Mouse (Mus musculus): ENCODE measurements at regions not wholly inside any gene's neighbourhood (a gene's known extent, or its start where the extent isn't known, plus 50 kb on each side); places are given as distances from the start of the nearest gene placed in this dataset.

- WGBS = 89% methylated on average over 7 of the region's 7 CpGs
Measured at GRCm38 (mm10) chr12:92028354-92028753, 179.4 kb upstream of the Sel1l start.

GRCm38 (mm10) chr12:92024461-92025218 is 175.7 kb upstream of the Sel1l start:
- Histone ChIP-seq H3K4me3 (ENCODE audit: control insufficient read depth in 1 of 2, insufficient read depth in 1 of 2, low read depth in 1 of 2, low read length in 2 of 2) (no peak overlapping the region), H3K27me3 (ENCODE audit: control insufficient read depth, insufficient read depth, low read length) (no peaks in the 10 kb centered on the region), H3K27ac (replicated peaks in 1 of 2; ENCODE audit: control insufficient read depth in 1 of 2, insufficient read depth in 1 of 2, low read depth in 2 of 2, low read length in 2 of 2) (no peak overlapping the region), H3K4me1 (ENCODE audit: control insufficient read depth in 2 of 2, insufficient read depth in 2 of 2, low read length in 2 of 2) (no peaks in the 10 kb centered on the region), H3K9me3 (ENCODE audit: control insufficient read depth, low read length) (no peaks in the 10 kb centered on the region), H3K36me3 (ENCODE audit: control insufficient read depth, insufficient read depth, low read length) (no peaks in the 10 kb centered on the region), H3K9ac (ENCODE audit: low read length) (no peak overlapping the region), H3K4me2 (ENCODE audit: low read length) (no peak overlapping the region)
- ATAC-seq (ENCODE audit: insufficient number of reproducible peaks, insufficient read depth, low FRiP score, low read depth) = no peak
- 81% methylated on average over 4 of the region's 4 CpGs for WGBS

More at GRCm38 (mm10) chr12:92028354-92028753, 179.4 kb upstream of the Sel1l start:
- no peaks in the 10 kb centered on the region for H3K36me3 ChIP-seq (ENCODE audit: control insufficient read depth, insufficient read depth, low read length)
- H3K9ac ChIP-seq (ENCODE audit: low read length) = no peak overlapping the region
- no peaks in the 10 kb centered on the region for H3K9me3 ChIP-seq (ENCODE audit: control insufficient read depth, low read length)
- H3K4me3 ChIP-seq (ENCODE audit: control insufficient read depth in 1 of 2, insufficient read depth in 1 of 2, low read depth in 1 of 2, low read length in 2 of 2) = no peak overlapping the region
- H3K4me2 ChIP-seq (ENCODE audit: low read length) = no peak overlapping the region
- H3K27me3 ChIP-seq (ENCODE audit: control insufficient read depth, insufficient read depth, low read length) = no peaks in the 10 kb centered on the region
- ATAC-seq (ENCODE audit: insufficient number of reproducible peaks, insufficient read depth, low FRiP score, low read depth) = no peak
- H3K4me1 ChIP-seq (ENCODE audit: control insufficient read depth in 2 of 2, insufficient read depth in 2 of 2, low read length in 2 of 2) = no peaks in the 10 kb centered on the region
- no peak overlapping the region for H3K27ac ChIP-seq (replicated peaks in 1 of 2; ENCODE audit: control insufficient read depth in 1 of 2, insufficient read depth in 1 of 2, low read depth in 2 of 2, low read length in 2 of 2)

GRCm38 (mm10) chr12:92019593-92020224 is 170.8 kb upstream of the Sel1l start:
- Histone ChIP-seq H3K9ac (ENCODE audit: low read length) (no peak overlapping the region), H3K4me1 (ENCODE audit: control insufficient read depth in 2 of 2, insufficient read depth in 2 of 2, low read length in 2 of 2) (no peaks in the 10 kb centered on the region), H3K4me2 (ENCODE audit: low read length) (no peak overlapping the region), H3K27ac (replicated peaks in 1 of 2; ENCODE audit: control insufficient read depth in 1 of 2, insufficient read depth in 1 of 2, low read depth in 2 of 2, low read length in 2 of 2) (no peak overlapping the region), H3K4me3 (ENCODE audit: control insufficient read depth in 1 of 2, insufficient read depth in 1 of 2, low read depth in 1 of 2, low read length in 2 of 2) (no peak overlapping the region), H3K27me3 (ENCODE audit: control insufficient read depth, insufficient read depth, low read length) (no peaks in the 10 kb centered on the region), H3K36me3 (ENCODE audit: control insufficient read depth, insufficient read depth, low read length) (no peaks in the 10 kb centered on the region), H3K9me3 (ENCODE audit: control insufficient read depth, low read length) (no peaks in the 10 kb centered on the region)
- no peak for ATAC-seq (ENCODE audit: insufficient number of reproducible peaks, insufficient read depth, low FRiP score, low read depth)
- 42% methylated on average over 6 of the region's 6 CpGs for WGBS

- Histone ChIP-seq H3K4me2 (ENCODE audit: low read length) (no peak overlapping the region), H3K9me3 (ENCODE audit: control insufficient read depth, low read length) (no peaks in the 10 kb centered on the region), H3K27ac (replicated peaks in 1 of 2; ENCODE audit: control insufficient read depth in 1 of 2, insufficient read depth in 1 of 2, low read depth in 2 of 2, low read length in 2 of 2) (no peak overlapping the region), H3K27me3 (ENCODE audit: control insufficient read depth, insufficient read depth, low read length) (no peaks in the 10 kb centered on the region), H3K9ac (ENCODE audit: low read length) (no peak overlapping the region), H3K4me1 (ENCODE audit: control insufficient read depth in 2 of 2, insufficient read depth in 2 of 2, low read length in 2 of 2) (no peaks in the 10 kb centered on the region), H3K4me3 (ENCODE audit: control insufficient read depth in 1 of 2, insufficient read depth in 1 of 2, low read depth in 1 of 2, low read length in 2 of 2) (no peak overlapping the region), H3K36me3 (ENCODE audit: control insufficient read depth, insufficient read depth, low read length) (no peaks in the 10 kb centered on the region)
- ATAC-seq (ENCODE audit: insufficient number of reproducible peaks, insufficient read depth, low FRiP score, low read depth) = no peak
- 79% methylated on average over 2 of the region's 2 CpGs for WGBS
Measured at GRCm38 (mm10) chr12:92015373-92015772, 166.4 kb upstream of the Sel1l start.

- no peaks in the 10 kb centered on the region for H3K4me1 ChIP-seq (ENCODE audit: control insufficient read depth in 2 of 2, insufficient read depth in 2 of 2, low read length in 2 of 2)
- no peaks in the 10 kb centered on the region for H3K27me3 ChIP-seq (ENCODE audit: control insufficient read depth, insufficient read depth, low read length)
- H3K9me3 ChIP-seq (ENCODE audit: control insufficient read depth, low read length) = no peaks in the 10 kb centered on the region
- 74% methylated on average over 8 of the region's 8 CpGs for WGBS
- no peak for ATAC-seq (ENCODE audit: insufficient number of reproducible peaks, insufficient read depth, low FRiP score, low read depth)
- H3K27ac ChIP-seq (replicated peaks in 1 of 2; ENCODE audit: control insufficient read depth in 1 of 2, insufficient read depth in 1 of 2, low read depth in 2 of 2, low read length in 2 of 2) = no peak overlapping the region
- no peak overlapping the region for H3K4me2 ChIP-seq (ENCODE audit: low read length)
- H3K4me3 ChIP-seq (ENCODE audit: control insufficient read depth in 1 of 2, insufficient read depth in 1 of 2, low read depth in 1 of 2, low read length in 2 of 2) = no peak overlapping the region
- no peaks in the 10 kb centered on the region for H3K36me3 ChIP-seq (ENCODE audit: control insufficient read depth, insufficient read depth, low read length)
- H3K9ac ChIP-seq (ENCODE audit: low read length) = no peak overlapping the region
Measured at GRCm38 (mm10) chr12:92013979-92014378, 165.0 kb upstream of the Sel1l start.

- ATAC-seq (ENCODE audit: insufficient number of reproducible peaks, insufficient read depth, low FRiP score, low read depth) = no peak
- no peak overlapping the region for H3K4me2 ChIP-seq (ENCODE audit: low read length)
- 12% methylated on average over 8 of the region's 8 CpGs for WGBS
- no peaks in the 10 kb centered on the region for H3K36me3 ChIP-seq (ENCODE audit: control insufficient read depth, insufficient read depth, low read length)
- no peaks in the 10 kb centered on the region for H3K4me1 ChIP-seq (ENCODE audit: control insufficient read depth in 2 of 2, insufficient read depth in 2 of 2, low read length in 2 of 2)
- no peak overlapping the region for H3K9ac ChIP-seq (ENCODE audit: low read length)
- no peaks in the 10 kb centered on the region for H3K27me3 ChIP-seq (ENCODE audit: control insufficient read depth, insufficient read depth, low read length)
- no peaks in the 10 kb centered on the region for H3K9me3 ChIP-seq (ENCODE audit: control insufficient read depth, low read length)
- H3K27ac ChIP-seq (replicated peaks in 1 of 2; ENCODE audit: control insufficient read depth in 1 of 2, insufficient read depth in 1 of 2, low read depth in 2 of 2, low read length in 2 of 2) = no peak overlapping the region
- no peak overlapping the region for H3K4me3 ChIP-seq (ENCODE audit: control insufficient read depth in 1 of 2, insufficient read depth in 1 of 2, low read depth in 1 of 2, low read length in 2 of 2)
Measured at GRCm38 (mm10) chr12:92013244-92013643, 164.3 kb upstream of the Sel1l start.

- Histone ChIP-seq H3K27ac (replicated peaks in 1 of 2; ENCODE audit: control insufficient read depth in 1 of 2, insufficient read depth in 1 of 2, low read depth in 2 of 2, low read length in 2 of 2) (no peak overlapping the region), H3K9me3 (ENCODE audit: control insufficient read depth, low read length) (no peaks in the 10 kb centered on the region), H3K4me1 (ENCODE audit: control insufficient read depth in 2 of 2, insufficient read depth in 2 of 2, low read length in 2 of 2) (no peaks in the 10 kb centered on the region), H3K4me3 (ENCODE audit: control insufficient read depth in 1 of 2, insufficient read depth in 1 of 2, low read depth in 1 of 2, low read length in 2 of 2) (no peak overlapping the region), H3K4me2 (ENCODE audit: low read length) (no peak overlapping the region), H3K27me3 (ENCODE audit: control insufficient read depth, insufficient read depth, low read length) (no peaks in the 10 kb centered on the region), H3K36me3 (ENCODE audit: control insufficient read depth, insufficient read depth, low read length) (no peaks in the 10 kb centered on the region), H3K9ac (ENCODE audit: low read length) (no peak overlapping the region)
- WGBS = 72% methylated on average over 12 of the region's 12 CpGs
- ATAC-seq (ENCODE audit: insufficient number of reproducible peaks, insufficient read depth, low FRiP score, low read depth) = no peak
Measured at GRCm38 (mm10) chr12:92004391-92005094, 155.6 kb upstream of the Sel1l start.
